Mouse (Mus musculus) right cerebral cortex, postnatal 4 days (tissue): Measurements from ENCODE around the gene Wdtc1.

Experiments
- DNase-seq: peaks from one replicate; pipeline ENCODE4 v3.0.0-alpha.2; 2022

Gene Wdtc1

DNA sequence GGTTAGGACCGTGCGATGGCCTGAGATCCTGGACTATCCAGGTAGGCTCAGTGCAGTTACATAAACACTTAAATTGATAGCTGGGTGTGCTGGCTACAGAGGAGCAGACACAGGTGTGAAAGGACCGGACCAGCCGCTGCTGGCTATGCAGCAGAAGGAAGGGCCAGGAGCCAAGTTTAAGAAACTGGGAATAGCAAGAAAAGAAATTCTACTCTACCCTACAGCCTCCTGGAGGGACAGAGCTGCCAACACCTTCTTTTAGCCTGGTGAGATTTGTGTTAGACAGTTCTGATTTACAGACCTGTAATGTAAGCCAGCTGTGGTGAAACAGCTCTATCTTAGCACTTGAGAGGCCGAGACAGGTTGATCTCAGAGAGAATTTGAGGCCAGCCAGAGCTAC is 37.3 kb downstream of the Wdtc1 start:
- no peak for DNase-seq

DNA sequence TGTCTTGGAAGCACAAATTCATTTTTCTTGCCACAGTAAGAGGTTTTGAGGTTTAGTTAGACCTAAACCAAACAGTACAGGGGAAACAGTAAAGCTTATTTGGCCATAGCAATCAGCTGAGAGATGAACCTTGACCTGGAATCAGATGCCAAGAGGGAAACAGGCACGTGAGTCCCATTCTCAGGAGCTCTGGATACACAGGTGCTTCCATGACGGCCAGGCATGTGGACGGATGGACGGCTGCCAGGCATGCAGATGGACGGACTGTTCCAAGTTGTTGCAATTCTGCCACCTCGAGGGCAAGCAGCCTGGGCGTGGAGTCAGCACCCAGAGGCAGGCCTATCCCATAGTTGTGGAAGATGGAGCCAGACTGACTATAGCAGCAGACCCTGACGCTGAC is 38.4 kb downstream of the Wdtc1 start:
- DNase-seq, result no peak

DNA sequence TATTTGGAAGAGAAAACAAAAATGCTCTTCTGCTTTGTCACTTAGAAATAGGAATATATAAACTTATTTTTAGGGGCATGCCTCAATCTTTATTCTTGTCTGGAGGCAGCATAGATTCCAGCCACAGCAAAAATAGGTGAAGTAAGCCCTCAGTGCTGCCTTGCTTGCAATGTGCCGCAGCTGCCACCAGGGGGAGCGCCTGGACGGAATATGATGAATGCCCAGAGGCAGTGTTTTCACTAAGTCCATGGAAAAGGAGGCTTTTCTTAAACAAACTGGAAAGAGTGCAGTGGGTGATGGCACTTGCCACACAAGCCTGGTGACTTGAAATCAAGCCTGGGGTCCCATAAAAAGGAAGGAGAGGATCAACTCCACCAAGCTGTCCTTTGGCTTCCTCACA is 43.3 kb downstream of the Wdtc1 start:
- peak; percentile 96 for DNase-seq

DNA sequence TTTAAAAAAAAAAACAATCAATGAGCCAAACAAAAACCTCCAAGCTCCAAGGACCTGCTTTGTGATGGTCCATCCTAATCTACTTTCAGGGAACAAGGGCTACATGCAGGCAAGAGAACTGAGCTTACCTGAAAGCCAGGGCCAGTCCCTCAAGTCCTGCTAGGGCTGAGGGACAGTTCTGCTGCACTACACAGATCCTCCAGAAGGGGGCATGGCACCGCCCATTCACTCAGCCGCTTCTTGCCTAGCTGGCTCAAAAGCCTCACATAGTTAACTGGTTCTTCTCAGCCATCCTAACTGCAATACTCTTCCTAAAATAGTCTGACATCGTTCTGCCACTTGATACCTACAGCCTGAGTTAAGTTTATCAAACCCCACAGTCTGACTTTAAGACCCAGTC is 46.0 kb downstream of the Wdtc1 start:
- DNase-seq, result peak; percentile 53

DNA sequence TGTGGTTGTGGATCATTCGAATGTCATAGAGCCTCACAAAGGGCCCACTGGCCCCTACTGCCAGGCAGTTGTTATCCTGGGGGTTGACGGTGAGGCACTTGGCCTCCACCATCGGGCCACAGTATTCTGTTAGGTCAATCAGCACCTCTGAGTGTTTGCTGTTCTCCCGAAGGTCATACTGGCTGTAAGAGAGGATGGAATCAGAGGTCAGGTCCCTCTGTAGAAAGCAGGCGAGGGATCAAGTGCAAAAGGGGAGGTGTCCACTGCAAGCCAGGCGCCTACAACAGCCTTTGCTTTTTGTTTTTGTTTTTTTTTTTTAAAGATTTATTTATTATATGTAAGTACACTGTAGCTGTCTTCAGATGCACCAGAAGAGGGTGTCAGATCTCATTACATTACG is 47.5 kb downstream of the Wdtc1 start:
- no peak for DNase-seq

DNA sequence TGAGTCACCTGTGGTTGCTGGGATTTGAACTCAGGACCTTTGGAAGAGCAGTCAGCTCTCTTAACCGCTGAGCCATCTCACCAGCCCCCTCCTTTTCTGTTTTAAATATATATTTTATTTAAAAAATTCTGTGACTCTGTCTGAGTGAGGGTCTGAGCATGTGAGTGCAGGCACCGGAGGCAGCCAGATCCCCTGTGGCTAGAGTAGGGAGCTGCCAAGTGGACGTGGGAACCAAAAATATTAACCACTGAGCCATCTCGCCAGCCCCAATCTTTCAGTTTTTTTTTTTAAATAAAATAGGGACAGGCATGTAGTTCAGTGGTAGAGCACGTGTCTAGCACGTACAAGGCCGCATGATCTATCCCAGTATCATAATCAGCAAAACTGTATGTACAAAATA is 48.5 kb downstream of the Wdtc1 start:
- DNase-seq, result no peak

DNA sequence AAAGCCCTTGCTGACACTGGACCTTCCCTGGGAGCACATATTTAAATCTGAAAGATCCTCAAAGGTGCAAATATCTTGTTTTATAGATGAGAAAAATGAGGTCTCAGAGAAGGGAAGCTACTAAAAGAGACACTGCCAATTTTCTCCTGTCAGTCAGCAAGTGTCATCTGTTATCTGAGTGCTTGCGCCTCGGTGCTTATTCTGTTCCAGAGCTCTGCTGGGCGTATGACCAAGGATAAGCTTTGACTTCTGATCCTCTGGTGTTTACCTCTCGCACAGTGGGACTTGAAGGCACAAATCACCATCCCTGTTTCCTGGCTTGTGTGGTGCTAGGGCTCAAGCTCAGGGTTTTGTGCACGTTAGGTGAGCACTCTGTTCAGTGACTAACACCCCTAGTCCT is 50.6 kb downstream of the Wdtc1 start:
- no peak for DNase-seq

DNA sequence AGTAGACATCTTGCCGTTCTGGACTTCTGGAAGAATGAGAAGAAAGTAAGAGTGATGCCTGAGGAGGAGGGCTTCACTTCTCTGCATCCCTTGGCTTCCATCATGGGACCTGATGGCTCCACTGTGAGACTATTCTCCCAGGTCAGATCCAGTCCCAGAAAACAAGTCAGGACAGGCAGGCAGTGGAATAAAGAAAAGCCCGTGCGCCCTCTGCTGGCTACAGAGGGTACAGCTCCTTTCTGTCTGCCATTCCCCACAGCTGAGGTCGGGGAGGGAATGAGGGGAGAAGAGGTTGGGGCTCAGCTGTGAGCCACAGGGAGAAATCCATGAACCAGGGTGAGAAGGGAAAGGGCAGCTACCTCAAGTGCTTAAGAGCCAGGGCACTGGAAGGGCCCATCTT is 51.5 kb downstream of the Wdtc1 start:
- peak; percentile 88 for DNase-seq

DNA sequence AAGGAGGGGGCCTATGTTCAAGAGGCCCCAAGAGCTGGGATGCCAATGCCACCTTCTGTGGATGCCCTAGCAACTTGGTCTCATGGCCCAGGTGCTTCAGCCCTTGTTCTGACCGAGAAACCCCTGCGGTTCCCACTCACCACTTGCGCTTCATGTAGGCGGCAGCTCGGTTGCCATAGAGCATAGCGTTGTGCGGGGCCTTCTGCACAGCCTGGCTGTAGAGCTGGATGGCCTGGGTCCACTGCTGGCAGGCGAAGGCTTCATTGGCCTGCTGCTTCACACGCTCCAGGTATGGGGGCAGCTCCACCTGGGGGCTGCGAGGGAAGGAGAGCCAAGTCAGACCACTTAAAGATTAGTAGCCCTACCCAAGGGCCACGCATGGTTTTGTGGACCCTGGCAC is 52.9 kb downstream of the Wdtc1 start:
- no peak for DNase-seq

DNA sequence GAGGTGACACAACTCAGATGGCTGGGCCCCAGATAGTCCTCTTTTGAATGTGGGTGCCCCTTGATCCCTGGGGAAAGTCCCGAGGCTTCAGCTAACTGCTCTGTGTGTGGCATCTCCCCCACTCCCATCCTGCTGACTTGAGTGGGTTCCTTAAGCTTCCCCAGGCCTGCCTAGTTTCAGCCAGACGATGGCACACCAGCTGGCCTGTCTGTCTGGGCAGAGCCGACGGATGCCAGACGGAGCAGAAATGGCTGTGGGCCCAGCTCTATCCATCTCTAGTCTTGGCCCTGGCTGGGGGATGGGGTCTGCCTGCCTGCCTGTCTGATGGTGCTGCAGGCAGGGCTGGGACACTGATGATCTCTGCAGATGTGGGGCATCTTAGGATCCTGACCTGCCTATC is 53.6 kb downstream of the Wdtc1 start:
- DNase-seq, result peak; percentile 68

DNA sequence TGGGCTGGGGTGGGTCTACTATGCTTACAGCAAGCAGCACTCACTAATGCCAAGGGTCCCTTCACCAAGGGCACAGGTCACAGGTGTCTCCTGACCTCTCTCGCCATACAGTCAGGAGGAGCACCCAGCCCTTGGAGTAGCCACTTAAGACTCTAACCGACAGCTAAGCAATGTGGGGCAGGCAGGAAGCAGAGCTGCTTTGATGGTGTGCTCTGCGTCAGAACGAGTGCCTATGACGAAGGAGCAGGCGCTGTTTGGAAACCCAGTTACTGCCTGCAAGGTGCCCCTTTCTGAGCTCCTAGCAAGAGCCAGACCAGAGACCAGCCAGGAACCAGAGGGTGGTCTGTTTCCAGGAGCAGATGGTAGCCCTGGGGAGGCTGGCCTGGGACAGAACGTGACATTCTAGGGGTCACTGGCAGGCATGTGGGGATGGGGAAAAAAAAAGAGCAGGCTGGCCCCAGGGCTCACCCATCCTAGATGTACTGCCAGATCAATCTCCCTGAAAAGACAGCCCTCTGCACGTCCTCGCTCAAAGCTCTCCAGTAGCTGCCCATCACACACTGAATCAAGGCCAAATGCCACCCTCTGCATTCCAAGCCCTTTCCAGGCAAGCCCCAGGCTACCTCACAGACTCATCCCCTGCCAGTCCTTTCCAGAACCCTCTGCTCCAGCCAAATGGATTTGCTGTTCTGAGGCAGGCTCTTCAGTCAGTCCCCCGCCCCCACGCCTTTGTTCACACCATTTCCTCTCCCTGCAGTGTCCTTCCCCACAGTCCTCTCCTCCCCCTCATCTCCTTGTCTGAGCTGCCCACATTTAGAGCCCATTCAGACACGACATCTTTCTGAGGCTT is 54.5 kb downstream of the Wdtc1 start:
- peak; percentile 60 for DNase-seq

DNA sequence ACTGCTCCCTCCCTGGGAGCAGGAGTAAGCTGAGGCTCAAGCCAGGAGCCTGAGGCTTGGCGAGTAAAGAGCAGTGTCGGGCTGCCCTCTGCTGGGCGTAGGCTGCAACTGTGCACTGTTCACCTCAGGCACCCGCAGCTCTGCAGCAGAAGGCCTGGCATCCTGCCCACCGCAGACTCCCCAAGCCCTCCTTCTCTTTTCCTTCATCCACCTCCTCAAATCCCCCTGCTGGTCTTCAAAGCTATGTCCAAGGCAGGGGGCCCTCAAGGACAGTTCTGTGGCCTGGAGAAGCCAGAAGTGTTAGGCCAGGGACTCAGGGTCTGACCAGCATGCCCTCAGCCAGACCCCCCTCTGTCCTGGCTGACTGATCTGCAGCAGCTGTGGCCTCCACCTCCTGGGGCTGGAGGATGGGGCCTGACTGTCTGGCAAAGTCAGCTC is 55.5 kb downstream of the Wdtc1 start:
- peak; percentile 95 for DNase-seq

DNA sequence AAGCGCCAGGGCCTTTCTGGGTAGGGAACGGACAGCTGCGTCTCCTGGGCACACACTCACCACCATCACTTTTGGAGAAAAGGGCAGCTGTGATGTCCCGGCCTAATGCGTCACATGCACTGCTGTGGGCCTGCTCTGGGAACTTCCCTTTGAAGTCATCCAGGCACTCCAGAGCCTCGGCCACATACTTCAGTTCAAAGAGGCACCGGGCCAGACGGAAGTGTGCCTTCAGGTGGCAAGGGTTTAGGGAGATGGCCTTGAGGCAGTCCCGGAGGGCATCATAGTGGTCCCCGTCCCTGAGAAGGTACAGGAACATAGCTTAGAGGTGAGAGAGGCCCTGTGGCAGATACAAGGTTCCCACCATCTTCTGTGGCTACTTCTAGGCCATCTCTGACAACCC is 55.9 kb downstream of the Wdtc1 start:
- no peak for DNase-seq

DNA sequence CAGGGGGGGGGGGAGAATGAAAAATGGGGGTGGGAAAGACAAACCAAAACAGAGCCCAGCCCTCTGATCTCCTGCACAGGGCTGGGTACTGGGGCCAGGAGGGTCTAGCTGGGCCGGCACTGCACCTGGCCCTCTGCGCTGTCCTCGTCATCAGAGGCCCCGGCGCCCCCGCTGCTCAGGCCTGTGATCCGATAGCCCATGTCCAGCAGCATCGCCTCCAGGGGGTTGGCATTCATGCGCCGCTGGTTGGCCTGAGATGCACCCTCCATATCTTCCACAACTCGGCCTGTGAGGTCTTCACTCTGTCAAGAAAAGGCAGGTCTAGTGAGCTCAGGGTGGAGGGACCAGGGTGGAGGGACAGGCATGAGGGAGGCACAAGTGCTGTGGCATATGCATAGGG is 59.2 kb downstream of the Wdtc1 start:
- DNase-seq, result no peak

DNA sequence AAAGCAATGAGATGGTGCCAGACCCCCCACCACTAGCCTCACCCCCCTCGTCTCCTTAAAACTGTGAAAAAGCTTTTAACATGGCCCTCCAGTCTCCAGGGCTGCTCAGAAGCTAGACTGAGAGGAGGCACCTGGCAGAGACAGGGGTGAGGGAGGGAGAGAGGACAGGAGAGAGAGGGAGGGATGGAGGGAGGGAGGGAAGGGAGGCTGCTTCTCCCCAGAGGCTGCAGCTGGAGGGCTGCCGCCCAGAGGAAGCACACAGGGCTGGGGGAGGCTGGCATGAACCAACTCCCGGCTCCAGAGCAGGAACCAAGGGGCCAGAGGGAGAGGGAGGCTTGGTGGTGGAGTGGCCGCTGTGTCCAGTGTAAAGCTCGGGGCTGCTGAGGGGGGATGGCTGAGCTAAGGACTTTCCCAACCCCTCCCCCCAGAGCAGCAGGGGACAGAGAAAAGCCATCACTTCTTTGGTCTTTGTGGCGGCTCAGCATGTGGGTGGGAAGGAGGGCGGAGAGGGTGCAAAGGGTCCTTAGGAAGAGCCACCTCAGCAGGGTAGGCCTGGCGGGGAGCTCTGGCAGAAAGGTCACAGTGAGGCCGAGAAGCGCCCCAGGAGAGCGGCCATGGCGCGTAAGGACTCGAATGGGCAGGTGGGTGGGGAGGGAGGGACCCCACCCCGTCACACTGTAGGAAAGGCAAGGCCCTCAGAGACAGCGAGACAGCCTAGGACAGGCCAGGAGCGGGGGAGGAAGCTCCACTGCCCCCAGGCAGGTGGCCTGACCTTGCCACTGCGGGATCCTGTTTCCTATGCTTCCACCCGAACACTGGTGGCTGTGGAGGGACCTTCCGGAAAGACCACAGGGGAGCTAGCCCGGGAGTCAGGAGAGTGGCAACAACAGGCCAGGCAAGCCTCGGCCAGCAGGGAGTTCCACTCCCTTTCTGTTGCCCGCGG is 60.1 kb downstream of the Wdtc1 start:
- no peak for DNase-seq

DNA sequence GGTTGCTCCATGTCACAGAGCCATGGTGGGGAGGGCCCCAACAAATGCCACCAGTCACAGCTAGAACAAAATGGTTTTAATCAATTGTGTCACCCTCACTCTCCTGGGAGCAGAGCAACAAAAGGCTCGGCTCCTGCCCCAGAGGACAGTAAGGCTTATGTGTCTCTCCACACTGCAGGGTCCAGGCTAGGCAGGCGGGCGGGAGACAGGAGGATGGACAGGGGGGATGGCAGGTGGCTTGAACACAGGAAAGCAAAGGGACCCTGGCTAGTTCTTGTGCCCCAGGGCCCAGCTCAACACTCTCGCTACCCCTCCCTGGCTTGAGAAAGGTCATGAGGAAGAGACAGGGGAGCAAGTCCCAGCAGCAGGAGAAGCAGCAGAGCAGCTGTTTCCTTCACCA is 60.9 kb downstream of the Wdtc1 start:
- no peak for DNase-seq

DNA sequence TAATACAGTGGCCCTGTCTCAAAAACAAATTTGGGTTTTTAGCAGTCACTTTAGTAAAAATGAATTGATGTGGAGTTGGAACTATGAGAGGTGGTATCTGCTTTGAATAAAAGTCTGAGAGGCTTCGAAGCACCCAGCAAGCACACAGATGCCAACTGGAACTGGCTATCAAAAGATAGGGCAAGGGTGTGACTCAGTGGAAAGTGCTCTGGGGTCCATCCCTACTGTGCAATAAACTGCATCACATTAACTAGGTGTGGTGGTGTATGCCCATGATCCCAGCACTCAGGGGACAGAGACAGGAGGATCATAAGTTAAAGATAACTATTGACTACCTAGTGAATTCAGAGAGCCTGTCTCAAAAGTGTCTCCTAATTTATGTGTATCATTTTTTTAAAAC is 62.0 kb downstream of the Wdtc1 start:
- no peak for DNase-seq

DNA sequence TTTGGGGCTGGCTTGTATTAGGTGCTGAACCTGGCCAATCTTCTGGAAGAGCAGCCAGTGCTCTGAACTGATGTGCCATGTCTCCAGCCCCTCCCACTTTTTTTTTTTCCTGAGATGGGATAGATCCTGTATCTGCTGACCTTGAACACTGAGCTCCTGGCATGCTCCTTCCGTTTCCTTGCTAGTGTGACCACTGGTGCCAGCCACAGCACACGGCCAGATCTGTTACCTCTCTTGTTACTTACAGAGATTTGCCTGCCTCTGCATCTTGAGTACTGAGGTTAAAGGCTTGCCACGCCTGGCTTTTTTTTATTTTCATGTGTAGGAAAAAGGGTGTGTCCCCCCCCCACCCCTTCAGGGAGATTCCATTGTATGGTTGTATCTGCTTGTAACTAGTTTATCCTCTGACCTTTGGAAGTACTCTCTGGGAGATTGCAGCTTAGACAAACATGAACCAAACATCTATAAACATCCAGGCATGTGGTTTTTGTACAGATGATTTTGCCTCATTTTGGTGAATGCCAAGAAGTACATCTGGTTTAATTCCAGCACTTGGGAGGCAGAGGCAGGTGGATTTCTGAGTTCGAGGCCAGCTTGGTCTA is 66.7 kb downstream of the Wdtc1 start:
- DNase-seq, result no peak

DNA sequence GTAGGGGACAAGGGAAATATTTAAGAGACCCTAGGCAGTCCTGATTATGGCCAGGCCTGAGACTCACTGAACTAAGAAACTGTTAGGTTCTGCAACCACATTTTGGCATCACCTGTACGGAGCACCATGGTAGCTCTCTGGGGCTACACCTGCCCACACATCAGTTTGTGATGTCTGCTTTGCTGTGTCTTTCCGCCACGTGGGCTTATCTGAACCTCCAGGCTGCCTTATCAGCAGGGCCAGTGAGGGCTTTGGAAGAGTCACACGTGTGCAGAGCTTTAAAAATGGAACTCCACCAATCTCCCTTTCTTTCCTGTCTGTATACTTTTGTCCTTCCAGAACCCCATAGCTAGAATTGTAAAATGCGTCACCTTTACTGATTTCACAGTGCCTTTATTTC is 67.3 kb downstream of the Wdtc1 start:
- DNase-seq, result no peak

DNA sequence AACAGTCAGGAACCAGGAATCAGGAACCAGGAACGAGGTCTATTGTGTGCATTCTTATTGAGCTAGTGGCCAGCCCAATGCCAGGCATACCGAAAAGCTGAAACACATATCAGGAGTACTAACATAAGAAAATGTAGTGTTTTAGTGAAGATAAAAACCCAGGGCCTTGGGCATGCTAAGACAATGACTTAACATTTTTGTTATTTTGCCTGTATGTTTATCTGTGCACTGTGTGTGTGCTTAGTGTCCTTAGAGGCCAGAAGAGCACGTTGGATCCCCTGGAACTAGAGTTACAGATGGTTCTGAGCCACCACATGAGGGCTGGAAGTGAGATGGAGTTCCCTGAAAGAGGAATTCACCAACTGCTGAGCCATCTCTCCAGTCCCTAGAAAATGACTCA is 68.0 kb downstream of the Wdtc1 start:
- DNase-seq, result no peak

DNA sequence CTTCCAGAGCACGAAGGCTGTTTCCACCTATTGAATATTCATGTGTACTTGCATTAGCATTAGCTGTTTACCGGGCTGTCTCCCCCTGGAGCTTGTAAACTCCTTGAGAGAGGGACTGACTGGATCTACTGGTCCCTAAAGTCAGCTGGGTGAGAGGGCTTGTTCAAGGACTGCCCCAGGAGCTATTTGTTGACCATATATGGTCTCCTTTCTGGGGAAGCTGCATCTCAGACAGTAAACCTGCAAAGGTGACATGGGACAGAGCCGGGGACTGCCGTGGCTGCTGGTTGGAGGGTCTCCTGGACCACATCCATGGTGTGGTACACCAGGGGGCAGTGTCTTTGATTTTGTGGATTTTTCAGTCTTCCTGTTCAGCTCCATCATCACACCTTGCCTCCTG is 70.6 kb downstream of the Wdtc1 start:
- no peak for DNase-seq

DNA sequence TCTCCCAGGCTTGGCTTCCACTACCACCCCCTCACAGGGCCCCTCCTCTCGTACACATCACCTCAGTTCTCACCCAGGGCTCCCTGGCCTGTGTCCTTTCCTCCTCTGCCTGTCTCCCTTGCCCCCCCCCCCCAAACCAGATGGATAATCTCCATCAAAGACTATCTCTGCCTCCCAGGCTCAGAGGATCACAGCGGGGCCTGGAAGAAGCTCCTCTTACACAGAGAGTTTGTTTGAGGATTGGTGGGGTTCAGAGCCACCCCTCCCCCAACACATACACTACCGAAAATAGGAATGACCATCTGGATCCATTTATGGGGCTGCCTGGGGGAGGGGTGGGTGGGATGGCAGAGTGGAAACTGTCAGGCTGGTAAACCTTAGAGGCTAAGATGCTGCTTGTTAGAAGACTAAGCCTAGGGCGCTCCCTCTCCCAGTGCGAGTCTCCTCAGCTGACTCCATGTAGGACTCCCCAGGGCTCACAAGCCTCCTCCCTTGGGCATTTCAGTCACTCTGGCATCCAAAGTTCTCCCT is 71.3 kb downstream of the Wdtc1 start:
- no peak for DNase-seq

DNA sequence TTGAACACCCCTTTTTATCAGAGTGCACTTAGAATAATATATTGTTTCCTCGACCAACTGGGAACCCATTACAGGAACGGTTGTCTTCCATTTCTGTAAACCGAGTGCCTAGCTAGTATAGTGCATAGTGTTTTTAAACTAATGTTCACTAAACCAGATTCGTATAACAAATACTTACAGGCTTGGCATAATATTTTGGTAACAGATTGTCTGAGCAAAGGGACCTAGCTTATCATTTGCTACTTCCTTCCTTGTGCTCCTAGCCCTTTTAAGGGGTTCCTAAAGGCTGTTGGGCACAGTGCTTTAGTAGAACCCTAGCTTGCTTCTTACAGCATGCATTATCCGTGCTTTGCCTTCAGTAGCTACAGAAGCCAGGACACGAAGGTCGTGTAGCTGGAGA is 71.8 kb downstream of the Wdtc1 start:
- no peak for DNase-seq
